Mouse (Mus musculus) fibroblast of lung, adult 2 months (primary cell): Measurements from ENCODE around the gene Mast4.

Experiments used
- DNase-seq: peaks from one replicate; pipeline ENCODE4 v3.0.0-alpha.2; 2011; ENCODE audit warnings: low read depth

Mast4 gene

DNA sequence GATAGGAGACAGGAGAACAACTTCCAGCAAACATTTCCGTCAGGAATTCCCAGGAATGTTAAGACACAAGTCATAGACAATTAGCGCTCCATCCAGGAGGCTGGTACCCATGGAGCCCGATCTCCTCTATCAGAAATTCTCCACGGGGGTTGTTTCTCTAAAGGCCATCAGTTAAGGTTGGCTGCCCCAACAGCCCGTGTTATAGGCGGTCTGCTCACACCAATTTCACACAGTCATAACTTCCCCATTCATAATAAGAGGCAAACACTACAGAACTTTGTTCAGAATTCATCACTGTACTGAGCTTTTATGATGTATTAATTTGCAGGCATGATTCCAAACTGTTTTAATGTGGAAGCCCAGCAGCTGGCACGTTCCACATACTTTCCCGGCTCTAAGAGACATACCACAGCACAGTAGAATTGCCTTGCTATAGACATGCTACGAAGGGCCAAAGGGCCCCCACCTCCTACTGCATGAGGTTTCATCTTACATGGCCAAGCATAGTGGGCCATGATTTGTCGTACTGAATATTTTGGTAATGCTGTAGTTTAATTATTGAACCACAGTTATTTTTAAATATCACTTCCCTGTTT lies 19.1 kb downstream of the Mast4 start:
- no peak for DNase-seq

DNA sequence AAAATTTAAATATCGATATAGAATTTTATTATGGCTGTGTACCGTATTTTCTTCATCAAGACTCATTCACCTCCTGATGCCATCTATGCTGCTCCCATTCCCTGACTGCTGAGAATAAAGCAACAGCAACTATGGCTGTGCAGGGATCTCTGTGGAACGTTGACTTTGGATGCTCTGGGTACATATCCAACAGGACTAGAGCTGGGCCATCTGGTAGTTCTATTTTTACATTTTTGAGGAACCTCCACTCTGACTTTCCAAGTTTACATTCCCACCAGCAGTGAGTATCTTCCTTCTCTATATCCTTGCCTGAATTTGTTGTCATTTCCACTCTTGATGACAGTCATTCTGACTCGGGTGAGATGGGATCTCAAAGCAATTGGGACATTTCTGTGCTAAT lies 26.0 kb downstream of the Mast4 start:
- no peak for DNase-seq

- DNase-seq, result no peak
Measured at GRCm38 (mm10) chr13:103303826-103304225, 30.5 kb downstream of the Mast4 start.

- DNase-seq, result no peak
Measured at GRCm38 (mm10) chr13:103302508-103302907, 31.8 kb downstream of the Mast4 start.

DNA sequence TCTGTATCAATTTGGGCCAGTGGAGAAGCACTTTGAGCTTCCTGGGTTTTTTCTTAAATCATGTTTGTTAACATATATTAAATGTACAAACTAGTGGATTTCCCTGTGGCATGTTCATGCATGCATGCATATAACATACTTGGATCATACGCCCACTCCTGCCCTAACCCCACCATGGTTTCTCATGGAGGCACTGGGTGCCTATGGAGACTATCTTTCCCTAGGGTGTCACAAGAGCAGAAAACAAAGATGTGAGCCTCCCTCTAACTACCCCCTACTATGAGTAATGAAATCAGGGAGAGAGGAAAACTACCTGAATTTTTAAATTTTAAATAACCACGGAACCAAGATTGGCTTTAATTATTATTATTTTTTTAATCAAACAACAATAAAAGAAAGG lies 32.2 kb downstream of the Mast4 start:
- no peak for DNase-seq

- no peak for DNase-seq
Measured at GRCm38 (mm10) chr13:103294424-103294823, 39.9 kb downstream of the Mast4 start.

DNA sequence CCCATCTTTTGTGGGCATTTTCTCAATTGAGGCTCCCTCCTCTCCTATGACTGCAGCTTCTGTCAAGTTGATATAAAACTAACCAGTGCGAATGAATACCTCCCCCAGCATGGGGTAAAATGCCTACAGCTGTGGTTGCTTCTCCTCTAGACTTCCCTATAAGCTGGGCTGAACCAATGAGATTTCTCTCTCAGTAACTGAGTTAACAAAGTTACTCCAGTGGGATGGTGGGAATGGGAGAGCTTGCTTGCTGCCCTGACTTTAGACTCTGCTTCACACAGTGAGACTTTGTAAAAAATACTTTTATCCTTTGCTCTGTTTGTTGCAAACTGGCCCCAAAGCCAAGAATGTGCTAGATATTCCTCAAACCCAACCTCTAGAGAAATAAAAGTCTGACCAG lies 41.2 kb downstream of the Mast4 start:
- DNase-seq, result no peak

DNA sequence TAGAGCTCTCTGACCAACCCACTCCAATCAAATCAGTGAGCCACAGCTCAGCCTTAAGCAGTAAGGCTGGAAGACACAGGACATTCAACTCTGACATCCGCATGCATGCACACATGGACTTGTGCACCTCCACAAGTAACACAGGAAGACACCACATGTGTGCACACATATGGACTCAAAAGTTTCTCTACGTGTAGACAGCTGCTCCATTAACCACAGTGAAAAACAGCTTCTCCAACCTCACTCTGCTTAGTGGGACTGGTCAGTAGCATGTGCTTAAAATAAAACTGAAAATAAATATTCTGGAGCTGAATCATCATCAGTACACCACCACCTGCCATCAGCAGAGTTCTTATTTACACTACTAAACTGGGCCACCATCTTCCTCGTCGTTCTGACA lies 43.2 kb downstream of the Mast4 start:
- DNase-seq, result no peak

GRCm38 (mm10) chr13:103285821-103286220 lies 48.5 kb downstream of the Mast4 start:
- no peak for DNase-seq

DNA sequence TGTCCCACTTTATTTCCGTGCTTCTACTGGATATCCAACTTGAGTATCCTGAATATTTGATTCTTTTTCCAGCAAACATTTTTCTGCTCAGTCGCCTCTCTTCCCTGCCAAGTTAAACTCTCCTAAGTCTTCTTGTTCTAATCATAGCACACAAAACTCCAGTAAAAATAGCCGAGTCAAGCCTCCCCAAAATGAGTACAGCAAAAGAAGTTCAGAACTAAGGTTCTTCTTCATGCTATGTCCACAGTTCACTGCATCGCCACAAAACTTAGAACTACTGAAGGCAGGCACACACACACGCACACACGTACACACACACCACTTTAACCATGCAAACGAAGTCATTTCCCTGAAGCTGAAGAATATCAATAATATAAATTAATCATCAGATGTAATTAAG lies 49.3 kb downstream of the Mast4 start:
- DNase-seq, result no peak

DNA sequence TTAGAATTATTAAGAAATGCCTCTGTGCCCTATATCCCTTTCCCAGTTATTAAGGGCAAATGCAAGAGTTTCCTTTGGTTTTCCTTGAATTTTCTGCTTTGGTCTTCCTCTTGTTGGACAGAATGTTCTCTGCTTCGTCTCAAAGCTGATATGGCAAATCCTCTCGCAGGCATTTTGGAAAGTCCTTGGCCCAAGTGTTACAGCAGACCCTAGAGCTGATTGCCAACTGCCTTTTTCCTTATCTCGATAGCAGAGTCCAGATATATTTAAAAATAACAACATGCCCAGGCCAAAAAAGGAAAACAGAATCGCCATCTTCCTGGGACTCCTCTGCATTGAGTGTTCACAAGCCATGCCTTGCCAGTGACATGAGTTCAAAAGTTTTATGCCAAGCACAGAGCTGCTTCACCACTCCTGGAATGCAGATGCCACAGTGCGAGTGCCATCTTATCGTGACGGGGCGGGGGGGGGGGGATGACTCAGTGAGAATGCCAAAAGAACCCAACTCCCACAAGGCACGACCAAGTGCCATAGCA lies 63.4 kb downstream of the Mast4 start:
- no peak for DNase-seq

GRCm38 (mm10) chr13:103262707-103263106 lies 71.6 kb downstream of the Mast4 start:
- DNase-seq, result no peak

GRCm38 (mm10) chr13:103262061-103262460 lies 72.2 kb downstream of the Mast4 start:
- DNase-seq, result no peak

DNA sequence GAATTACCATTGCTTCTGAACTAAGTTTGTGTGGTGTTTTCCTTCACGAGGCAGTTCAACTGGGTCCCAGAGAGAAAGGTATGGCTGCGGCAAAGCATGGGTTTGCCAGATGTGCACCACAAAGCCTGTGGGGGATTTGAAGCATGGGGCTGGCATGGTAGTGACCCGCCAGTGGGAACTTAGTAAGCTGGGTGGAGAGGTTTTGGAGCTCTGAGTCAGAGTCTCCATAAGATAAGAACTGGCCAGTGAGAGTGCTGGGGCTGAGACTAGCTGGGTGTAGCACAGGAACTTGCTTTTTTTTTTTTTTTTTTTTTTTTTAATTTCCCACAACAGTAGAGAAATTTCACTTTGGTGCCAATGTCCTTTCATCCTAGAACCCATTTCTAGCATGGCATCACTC lies 73.9 kb downstream of the Mast4 start:
- DNase-seq, result peak; percentile 28

DNA sequence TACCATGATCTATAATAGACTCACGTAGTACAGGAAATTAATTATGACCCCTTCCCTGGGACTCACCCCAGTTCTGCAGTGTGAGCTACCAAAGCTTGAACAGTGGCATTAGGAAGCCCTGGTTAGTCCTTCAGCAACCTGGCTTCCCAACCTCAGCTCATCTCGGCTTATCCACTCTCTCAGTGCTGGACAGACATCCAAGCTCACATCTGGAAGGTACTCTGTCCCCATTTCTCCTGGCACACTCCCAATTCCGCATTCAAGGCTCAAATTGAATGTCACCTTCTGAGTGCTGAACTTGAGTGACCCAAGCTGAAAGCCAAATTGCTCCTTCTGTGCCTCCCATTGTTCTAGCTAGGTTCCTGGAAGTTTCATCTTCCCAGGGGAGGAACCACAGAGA lies 76.2 kb downstream of the Mast4 start:
- DNase-seq, result no peak

GRCm38 (mm10) chr13:103254861-103255260 lies 79.4 kb downstream of the Mast4 start:
- no peak for DNase-seq

- no peak for DNase-seq
Measured at GRCm38 (mm10) chr13:103253077-103253476, 81.2 kb downstream of the Mast4 start.

DNA sequence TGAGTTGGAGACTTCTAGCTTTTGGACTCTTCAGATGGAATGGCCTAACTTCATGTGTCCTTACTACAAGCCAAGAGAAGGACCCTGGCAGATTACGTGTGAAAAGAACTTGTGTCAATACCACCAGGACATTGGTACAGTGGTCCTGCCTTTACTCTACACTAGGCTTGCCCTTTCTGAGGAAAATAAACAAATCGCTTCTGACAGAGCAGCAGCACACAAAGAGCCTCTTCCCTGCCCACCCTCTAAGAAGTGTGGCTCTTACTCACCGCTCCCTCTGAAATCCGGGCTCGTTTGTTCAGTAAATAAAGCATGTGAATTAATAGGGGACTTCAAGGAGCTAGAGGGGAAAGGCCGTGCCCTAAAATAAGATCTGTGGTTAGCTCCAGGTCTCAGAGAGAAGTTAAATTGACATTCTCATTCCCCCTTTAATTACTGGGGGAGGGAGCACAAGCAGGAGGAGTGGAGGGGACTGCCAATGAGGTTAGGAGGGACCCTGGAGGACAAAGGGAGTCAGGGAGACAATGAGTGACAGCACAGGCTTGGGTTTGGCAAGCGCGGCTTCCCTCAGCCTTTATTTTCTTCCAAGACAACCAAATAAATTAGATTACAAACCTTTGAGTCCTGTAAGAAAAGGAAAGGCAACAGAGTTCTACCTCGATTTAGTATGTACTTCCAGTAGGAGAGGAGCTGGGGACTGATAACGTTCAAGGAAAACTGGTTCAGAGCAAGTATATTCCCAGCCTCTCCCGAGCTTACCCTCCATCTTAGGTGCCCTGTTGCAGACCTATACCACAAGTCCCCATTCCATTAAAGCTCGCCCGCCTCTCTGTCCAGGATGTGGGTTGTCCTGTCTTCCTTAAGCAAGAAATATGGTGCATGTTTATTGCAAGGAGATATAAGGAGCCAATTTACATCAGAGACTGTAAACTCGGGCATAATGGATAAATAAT lies 85.9 kb downstream of the Mast4 start:
- no peak for DNase-seq

- DNase-seq, result no peak
Measured at GRCm38 (mm10) chr13:103246973-103247718, 87.2 kb downstream of the Mast4 start.

DNA sequence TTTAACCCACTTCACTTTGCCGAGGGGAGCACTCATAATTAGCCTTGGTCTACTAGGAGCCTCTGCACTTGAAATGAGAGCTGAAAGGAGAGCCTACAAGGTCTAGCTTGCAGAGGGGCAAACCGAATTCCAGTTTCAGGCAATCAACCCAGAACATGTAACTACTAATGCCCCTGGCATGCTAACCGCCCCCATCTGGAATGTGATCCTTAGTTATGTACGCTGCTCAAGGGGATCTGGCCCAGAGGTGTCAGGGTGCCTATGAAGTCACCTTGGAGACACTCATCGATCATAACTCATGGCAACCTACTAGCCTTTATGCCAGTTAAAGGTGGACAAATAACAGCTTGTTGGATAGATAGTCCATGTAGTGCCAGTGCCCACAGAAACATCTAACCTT lies 88.9 kb downstream of the Mast4 start:
- no peak for DNase-seq

- DNase-seq, result no peak
Measured at GRCm38 (mm10) chr13:103244053-103244452, 90.2 kb downstream of the Mast4 start.

- DNase-seq, result no peak
Measured at GRCm38 (mm10) chr13:103241092-103241491, 93.2 kb downstream of the Mast4 start.

DNA sequence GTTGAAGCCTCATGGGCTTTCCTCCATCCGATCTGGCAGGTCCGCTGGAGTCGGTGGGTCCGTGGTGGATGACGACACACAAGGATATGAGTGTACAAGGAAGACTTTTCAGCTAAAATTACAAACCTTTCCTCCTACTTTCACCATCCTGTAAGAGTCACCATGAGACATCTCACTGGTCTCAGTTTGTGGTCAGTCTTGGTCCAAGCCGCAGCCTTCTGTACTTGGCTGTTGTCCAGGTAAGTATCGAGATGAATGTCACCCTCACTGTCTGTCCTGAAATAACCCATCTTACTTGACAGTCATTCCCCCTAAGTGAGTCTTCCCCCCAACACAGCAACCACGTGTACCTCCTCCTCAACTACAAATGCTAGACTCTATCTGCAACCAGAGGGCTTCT lies 94.6 kb downstream of the Mast4 start:
- DNase-seq, result peak; percentile 16
